Mouse (Mus musculus): ENCODE data around the gene Chst1. TPM values are rescaled to one million over a fixed set of nuclear protein-coding genes. Genes with fewer than 3 reads are reported as not detected.
A peak's percentile ranks its signal among the peaks of the same experiment; 100 is the strongest.

Chst1 gene
- polyA plus RNA-seq (2015; fragmentation: Nextera tagmentation; extraction: Ambion mirVana), result 7.7 and 9.2 TPM in 2 replicates

DNA sequence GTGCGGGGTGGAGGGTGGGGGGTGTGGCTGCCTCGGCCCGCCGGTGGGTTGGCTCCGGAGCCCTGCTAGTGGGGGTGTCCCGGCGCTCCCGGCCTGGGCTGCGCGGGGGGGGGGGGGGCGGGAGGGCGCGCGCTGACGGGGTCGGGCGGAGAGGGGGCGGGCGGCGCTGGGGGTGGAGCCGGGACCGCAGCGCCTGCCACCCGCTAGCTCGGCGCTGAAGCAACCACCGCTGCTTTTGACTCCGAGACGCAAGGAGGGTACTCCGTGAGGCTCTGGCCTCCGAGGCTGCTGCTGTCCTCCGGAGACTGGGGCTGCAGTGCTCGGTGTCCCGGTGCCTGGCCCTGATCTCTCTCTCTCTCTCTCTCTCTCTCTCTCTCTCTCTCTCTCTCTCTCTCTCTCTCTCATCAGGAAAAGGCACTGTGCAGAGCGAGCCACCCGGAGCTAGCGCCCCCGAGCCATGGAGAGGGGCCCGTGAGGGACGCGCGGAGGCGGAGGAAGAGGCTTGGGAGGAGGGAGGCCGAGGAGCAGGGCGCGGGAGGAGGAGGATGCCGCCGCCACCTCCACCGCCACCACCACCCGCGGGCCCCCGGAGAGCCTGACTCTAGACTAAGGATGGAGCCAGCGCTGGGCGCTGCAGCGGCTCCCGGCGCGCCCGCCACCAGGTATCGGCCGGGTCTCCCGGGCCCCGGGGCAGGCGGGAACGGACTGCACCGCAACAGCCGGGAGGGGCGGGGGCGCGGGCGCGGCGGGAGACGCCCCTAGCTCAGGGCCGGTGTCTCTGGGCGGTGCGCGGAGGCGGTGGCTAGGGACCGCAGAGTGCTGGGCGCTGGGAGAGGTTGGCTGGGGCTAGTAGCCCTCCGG, at the start of gene Chst1:
Gene Chst1, plus strand, starts transcription at position 221 of the 861 bp plus-strand sequence.
- peak within 1 kb of the TSS; percentile 60 for H3K9ac ChIP-seq
- peak within 1 kb of the TSS; percentile 64 for H3K27ac ChIP-seq
- peaks cover 34% of the 10 kb centered on the region for H3K27me3 ChIP-seq
- H3K36me3 ChIP-seq, result no peaks in the 10 kb centered on the region
- H3K4me2 ChIP-seq, result peak within 1 kb of the TSS; percentile 99
- peaks cover 51% of the 10 kb centered on the region for H3K4me1 ChIP-seq
- no peaks in the 10 kb centered on the region for H3K9me3 ChIP-seq (replicated peaks)
- H3K4me3 ChIP-seq (replicated peaks), result peak within 1 kb of the TSS; percentile 66
- under 1% methylated on average over 55 of the region's 82 CpGs for WGBS
- peak; percentile 70 for ATAC-seq (replicated peaks; ENCODE audit: low FRiP score)

DNA sequence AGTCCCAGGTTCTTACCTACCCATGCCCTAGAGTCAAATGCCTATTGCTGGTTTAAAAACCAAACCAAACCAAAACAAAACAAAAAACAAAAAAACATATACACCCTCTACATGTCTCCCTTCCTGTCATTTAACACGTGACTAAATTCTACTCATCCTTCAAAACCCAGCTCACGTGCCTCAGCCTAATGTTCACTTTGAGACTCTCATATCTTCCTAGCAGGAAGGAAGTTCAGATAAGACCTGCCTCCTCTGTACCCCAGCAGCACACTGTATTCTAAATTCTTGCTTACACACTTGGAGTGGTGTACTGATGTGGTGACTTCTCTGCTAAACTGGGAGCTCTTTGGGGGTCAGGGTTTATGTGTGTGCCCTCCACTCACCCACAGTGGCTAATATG, 49.5 kb upstream of the Chst1 start:
- WGBS, result 76% methylated on average over 2 of the region's 2 CpGs
- Histone ChIP-seq H3K4me3 (replicated peaks) (no peak overlapping the region), H3K9ac (no peak overlapping the region), H3K27me3 (no peaks in the 10 kb centered on the region), H3K4me1 (peaks cover 4% of the 10 kb centered on the region), H3K27ac (no peak overlapping the region), H3K9me3 (replicated peaks) (no peaks in the 10 kb centered on the region), H3K36me3 (no peaks in the 10 kb centered on the region), H3K4me2 (no peak overlapping the region)
- no peak for ATAC-seq (replicated peaks; ENCODE audit: low FRiP score)

- H3K27ac ChIP-seq, result no peak overlapping the region
- no peak overlapping the region for H3K4me3 ChIP-seq (replicated peaks)
- H3K4me2 ChIP-seq, result no peak overlapping the region
- H3K9me3 ChIP-seq (replicated peaks), result no peaks in the 10 kb centered on the region
- ATAC-seq (replicated peaks; ENCODE audit: low FRiP score), result no peak
- no peak overlapping the region for H3K9ac ChIP-seq
- H3K36me3 ChIP-seq, result no peaks in the 10 kb centered on the region
- no peaks in the 10 kb centered on the region for H3K27me3 ChIP-seq
- H3K4me1 ChIP-seq, result no peaks in the 10 kb centered on the region
These were observed 45.0 kb upstream of the Chst1 start for GRCm38 (mm10) chr2:92554536-92554935.

DNA sequence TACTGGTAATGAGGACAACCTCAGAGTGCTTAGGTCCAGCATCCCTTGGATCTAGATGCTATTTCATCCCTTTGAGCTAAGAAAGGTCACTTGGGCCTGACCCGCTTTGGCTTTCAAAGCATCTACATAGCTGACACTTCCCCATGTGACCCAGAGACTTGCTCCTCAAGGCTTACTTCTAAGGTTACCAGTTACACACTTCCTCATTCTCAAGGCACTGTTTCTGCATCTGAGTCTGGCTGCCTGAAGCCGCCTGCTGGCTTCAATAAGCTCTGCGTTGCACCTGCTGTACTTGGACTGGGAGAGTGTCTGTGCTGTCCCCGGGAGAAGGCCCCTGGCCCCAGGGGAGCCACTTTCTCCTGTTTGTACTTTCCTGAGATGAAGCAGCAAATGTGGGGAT, 36.6 kb upstream of the Chst1 start:
- Histone ChIP-seq H3K36me3 (no peaks in the 10 kb centered on the region), H3K9me3 (replicated peaks) (no peaks in the 10 kb centered on the region; the same call in 1 of the 2 replicates), H3K9ac (no peak overlapping the region), H3K27ac (no peak overlapping the region), H3K4me1 (no peaks in the 10 kb centered on the region), H3K4me3 (replicated peaks) (no peak overlapping the region), H3K4me2 (no peak overlapping the region), H3K27me3 (no peaks in the 10 kb centered on the region)
- ATAC-seq (replicated peaks; ENCODE audit: low FRiP score), result no peak
- 75% methylated on average over 4 of the region's 4 CpGs for WGBS

GRCm38 (mm10) chr2:92570623-92571022, 28.9 kb upstream of the Chst1 start:
- no peak overlapping the region for H3K4me2 ChIP-seq
- H3K9me3 ChIP-seq (replicated peaks), result no peaks in the 10 kb centered on the region; the same call in 1 of the 2 replicates
- H3K4me3 ChIP-seq (replicated peaks), result no peak overlapping the region
- ATAC-seq (replicated peaks; ENCODE audit: low FRiP score), result no peak
- H3K9ac ChIP-seq, result no peak overlapping the region
- H3K4me1 ChIP-seq, result peaks cover 11% of the 10 kb centered on the region
- 84% methylated on average over 6 of the region's 6 CpGs for WGBS
- H3K36me3 ChIP-seq, result no peaks in the 10 kb centered on the region
- H3K27ac ChIP-seq, result no peak overlapping the region
- no peaks in the 10 kb centered on the region for H3K27me3 ChIP-seq

DNA sequence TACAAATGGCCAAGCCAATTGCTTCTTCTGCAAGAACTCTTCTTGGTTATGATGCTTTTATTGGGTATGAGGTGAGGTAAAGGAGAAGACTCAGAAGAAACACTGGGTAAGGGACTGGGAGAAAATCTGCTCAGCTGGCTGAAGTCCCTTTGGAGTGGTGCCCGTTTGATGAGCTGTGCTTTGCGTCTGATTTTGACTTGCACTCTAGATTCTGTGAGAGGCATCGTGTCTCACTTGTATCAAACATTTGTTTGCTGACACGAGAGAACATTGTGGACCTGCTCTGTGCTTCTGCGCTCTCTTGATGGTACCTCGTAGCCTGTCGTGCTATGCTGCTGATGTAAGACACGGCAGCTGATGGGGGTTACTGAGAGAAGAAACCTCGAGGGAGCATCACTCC, 21.7 kb upstream of the Chst1 start:
- H3K9ac ChIP-seq, result no peak overlapping the region
- H3K4me1 ChIP-seq, result peaks cover 6% of the 10 kb centered on the region; the same call in 1 of the 2 replicates
- no peaks in the 10 kb centered on the region for H3K36me3 ChIP-seq
- WGBS, result 77% methylated on average over 9 of the region's 9 CpGs
- H3K9me3 ChIP-seq (replicated peaks), result no peaks in the 10 kb centered on the region
- no peak overlapping the region for H3K27ac ChIP-seq
- no peak for ATAC-seq (replicated peaks; ENCODE audit: low FRiP score)
- H3K4me2 ChIP-seq, result no peak overlapping the region
- H3K27me3 ChIP-seq, result no peaks in the 10 kb centered on the region
- H3K4me3 ChIP-seq (replicated peaks), result no peak overlapping the region

GRCm38 (mm10) chr2:92581302-92581701, 18.2 kb upstream of the Chst1 start:
- no peak overlapping the region for H3K27ac ChIP-seq
- no peaks in the 10 kb centered on the region for H3K9me3 ChIP-seq (replicated peaks)
- no peaks in the 10 kb centered on the region for H3K36me3 ChIP-seq
- H3K4me2 ChIP-seq, result no peak overlapping the region
- H3K4me1 ChIP-seq, result peaks cover 10% of the 10 kb centered on the region; the same call in 1 of the 2 replicates
- no peak overlapping the region for H3K9ac ChIP-seq
- no peaks in the 10 kb centered on the region for H3K27me3 ChIP-seq
- no peak overlapping the region for H3K4me3 ChIP-seq (replicated peaks)
- WGBS, result 85% methylated on average over 7 of the region's 7 CpGs
- ATAC-seq (replicated peaks; ENCODE audit: low FRiP score), result no peak

DNA sequence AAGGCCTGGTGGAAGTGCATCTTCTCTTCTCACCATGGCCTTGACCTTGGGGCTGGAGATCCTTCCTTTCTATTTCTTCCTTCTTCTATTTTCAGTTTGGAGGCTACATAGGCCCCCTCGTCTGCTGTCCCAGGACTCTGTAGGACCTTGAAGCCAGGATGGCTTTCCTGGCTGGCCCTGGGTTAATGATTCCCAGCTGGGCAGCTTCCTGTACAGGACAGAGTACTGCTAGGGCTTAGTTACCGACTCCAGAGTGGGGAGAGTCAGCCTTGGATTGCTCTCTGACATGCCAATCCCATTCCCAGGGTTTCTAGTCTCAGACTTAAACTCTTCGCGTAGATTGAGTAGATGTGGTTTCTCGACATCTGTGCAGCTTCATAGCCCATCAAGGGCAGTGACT, 16.9 kb upstream of the Chst1 start:
- 56% methylated on average over 5 of the region's 5 CpGs for WGBS
- H3K27me3 ChIP-seq, result no peaks in the 10 kb centered on the region
- H3K4me1 ChIP-seq, result peaks cover 10% of the 10 kb centered on the region; the same call in 1 of the 2 replicates
- H3K36me3 ChIP-seq, result no peaks in the 10 kb centered on the region
- no peak overlapping the region for H3K9ac ChIP-seq
- H3K27ac ChIP-seq, result 0 out of 2 replicates have a peak overlapping the region, but pooled peaks have one; percentile 42
- ATAC-seq (replicated peaks; ENCODE audit: low FRiP score), result peak; percentile 89
- H3K4me2 ChIP-seq, result no peak overlapping the region
- no peak overlapping the region for H3K4me3 ChIP-seq (replicated peaks)
- H3K9me3 ChIP-seq (replicated peaks), result no peaks in the 10 kb centered on the region

DNA sequence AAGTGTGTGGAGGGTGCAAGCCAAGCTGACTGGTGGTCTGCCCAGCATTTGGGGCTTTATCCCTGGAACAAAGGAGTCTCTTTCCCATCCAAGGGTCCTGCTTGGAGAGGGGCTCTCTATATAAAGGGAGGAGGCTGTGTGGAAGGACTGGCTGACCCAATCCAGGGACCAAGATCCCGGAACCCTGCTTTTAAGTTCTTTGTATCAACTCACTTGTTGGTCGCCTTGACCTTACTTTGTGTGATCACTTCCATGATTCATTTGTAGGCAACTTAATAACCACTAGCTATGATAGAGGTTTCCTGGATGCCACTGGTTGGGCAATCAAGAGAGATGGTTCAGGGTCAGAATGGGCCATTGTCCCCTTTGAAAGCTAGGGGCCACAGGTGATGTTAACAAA, 11.7 kb upstream of the Chst1 start:
- no peak overlapping the region for H3K9ac ChIP-seq
- H3K27me3 ChIP-seq, result no peaks in the 10 kb centered on the region
- H3K4me3 ChIP-seq (replicated peaks), result no peak overlapping the region
- H3K4me2 ChIP-seq, result no peak overlapping the region
- H3K27ac ChIP-seq, result no peak overlapping the region
- peaks cover 14% of the 10 kb centered on the region; the same call in 1 of the 2 replicates for H3K4me1 ChIP-seq
- H3K9me3 ChIP-seq (replicated peaks), result no peaks in the 10 kb centered on the region
- H3K36me3 ChIP-seq, result no peaks in the 10 kb centered on the region
- ATAC-seq (replicated peaks; ENCODE audit: low FRiP score), result no peak
- 86% methylated on average over 2 of the region's 2 CpGs for WGBS

GRCm38 (mm10) chr2:92594929-92595730, 4.4 kb upstream of the Chst1 start:
- H3K4me1 ChIP-seq, result peaks cover 15% of the 10 kb centered on the region
- no peak overlapping the region for H3K27ac ChIP-seq
- no peaks in the 10 kb centered on the region for H3K36me3 ChIP-seq
- no peak for ATAC-seq (replicated peaks; ENCODE audit: low FRiP score)
- H3K4me2 ChIP-seq, result no peak overlapping the region
- no peak overlapping the region for H3K4me3 ChIP-seq (replicated peaks)
- 71% methylated on average over 11 of the region's 11 CpGs for WGBS
- no peaks in the 10 kb centered on the region for H3K9me3 ChIP-seq (replicated peaks)
- H3K9ac ChIP-seq, result no peak overlapping the region
- peaks cover 22% of the 10 kb centered on the region for H3K27me3 ChIP-seq

- Histone ChIP-seq H3K9me3 (replicated peaks) (no peaks in the 10 kb centered on the region), H3K27me3 (peaks cover 34% of the 10 kb centered on the region), H3K4me3 (replicated peaks) (no peak overlapping the region), H3K9ac (no peak overlapping the region), H3K36me3 (no peaks in the 10 kb centered on the region), H3K4me1 (peaks cover 31% of the 10 kb centered on the region), H3K4me2 (no peak overlapping the region), H3K27ac (no peak overlapping the region)
- 25% methylated on average over 7 of the region's 7 CpGs for whole genome bisulfite sequencing
- ATAC-seq (replicated peaks; ENCODE audit: low FRiP score), result no peak
These were observed 2.2 kb upstream of the Chst1 start for GRCm38 (mm10) chr2:92597291-92597690.

GRCm38 (mm10) chr2:92598941-92599486, 493 bp upstream of the Chst1 start:
- Histone ChIP-seq H3K4me3 (replicated peaks) (peak overlapping the region; percentile 66), H3K27ac (peak overlapping the region; percentile 64; the same call in 1 of the 2 replicates), H3K4me1 (peaks cover 48% of the 10 kb centered on the region), H3K9ac (0 out of 2 replicates have a peak overlapping the region, but pooled peaks have one; percentile 60), H3K9me3 (replicated peaks) (no peaks in the 10 kb centered on the region), H3K4me2 (peak overlapping the region; percentile 99), H3K36me3 (no peaks in the 10 kb centered on the region), H3K27me3 (peaks cover 34% of the 10 kb centered on the region)
- peak; percentile 23; the same call in 1 of the 2 replicates for ATAC-seq (replicated peaks; ENCODE audit: low FRiP score)
- WGBS, result 22% methylated on average over 11 of the region's 11 CpGs
